ENCODE assay signal across 7 mouse cellular contexts in the genomic region with DNA sequence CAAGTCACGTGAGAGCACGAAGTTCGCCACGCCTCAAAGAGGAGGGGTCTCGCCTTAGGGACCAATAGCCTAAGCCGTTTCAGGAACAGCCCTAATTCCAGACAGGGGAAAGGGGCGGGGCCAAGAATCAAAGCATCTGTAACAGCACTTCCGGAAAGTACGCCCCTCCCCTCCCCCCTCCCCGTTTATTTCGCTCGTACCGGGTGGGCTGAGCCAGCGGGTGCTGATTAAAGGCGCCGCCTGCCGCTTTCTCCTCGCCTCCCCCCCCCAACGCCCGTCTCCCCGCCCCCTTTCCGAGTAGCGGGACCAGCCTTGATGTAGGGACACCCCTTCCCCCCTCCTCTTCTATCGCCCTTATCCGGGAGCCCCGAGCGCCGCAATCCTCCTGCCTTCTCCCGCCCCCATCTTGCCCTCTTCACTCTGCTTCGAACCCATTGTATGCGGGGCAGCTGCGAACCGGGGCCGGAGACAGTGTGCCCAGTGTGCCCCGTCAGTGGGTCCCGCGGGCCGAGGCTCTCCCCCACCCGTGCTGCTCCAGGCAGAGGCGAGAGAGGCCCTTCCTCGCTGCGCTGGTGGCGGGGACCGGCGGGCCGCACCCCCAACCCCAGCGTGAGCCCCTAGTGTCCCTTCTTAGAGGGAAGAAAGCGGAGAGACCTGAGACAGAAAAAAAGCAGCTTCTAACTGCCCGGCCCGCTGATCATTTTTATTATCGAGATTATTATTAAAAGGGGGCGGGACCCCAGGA. TPM values are rescaled to one million over a fixed set of nuclear protein-coding genes. Genes with fewer than 3 reads are reported as not detected.
DNase-seq lines count a peak whose midpoint lies in the region; ATAC-seq lines count a peak whose summit lies in the region.

No protein-coding gene starts in this region.

- H3K4me1 ChIP-seq in embryonic facial prominence, embryonic 11.5 days (ENCODE audit: control insufficient read depth, insufficient read depth, low read length): no peaks in the 10 kb centered on the region; the same call in none of the 2 replicates
- H3K4me1 ChIP-seq in limb, embryonic 10.5 days: peaks cover 40% of the 10 kb centered on the region
- H3K4me1 ChIP-seq in midbrain, embryonic 13.5 days (replicated peaks): peaks cover 15% of the 10 kb centered on the region

- H3K27ac ChIP-seq in embryonic facial prominence, embryonic 11.5 days (replicated peaks; ENCODE audit: low read depth, low read length): peak overlapping the region; percentile 97
- peak overlapping the region; percentile 96 for H3K27ac ChIP-seq in limb, embryonic 10.5 days
- peak overlapping the region; percentile 100 for H3K27ac ChIP-seq in midbrain, embryonic 13.5 days

- ATAC-seq in embryonic facial prominence, embryonic 11.5 days (replicated peaks; ENCODE audit: insufficient number of reproducible peaks, low FRiP score, low TSS enrichment, low read depth): peak; percentile 72
- peak; percentile 42 for ATAC-seq in granulocyte monocyte progenitor cell, adult 5-6 weeks (replicated peaks; ENCODE audit: poor library complexity, severe bottlenecking)
- peak; percentile 79 for ATAC-seq in midbrain, embryonic 13.5 days

- H3K4me3 ChIP-seq in embryonic facial prominence, embryonic 11.5 days (ENCODE audit: low read depth, low read length): peak overlapping the region; percentile 93
- H3K4me3 ChIP-seq in limb, embryonic 10.5 days: peak overlapping the region; percentile 72
- H3K4me3 ChIP-seq in midbrain, embryonic 13.5 days (replicated peaks): peak overlapping the region; percentile 98

- H3K4me2 ChIP-seq in embryonic facial prominence, embryonic 11.5 days (ENCODE audit: low read depth, low read length): peak overlapping the region; percentile 94
- peak overlapping the region; percentile 91 for H3K4me2 ChIP-seq in midbrain, embryonic 13.5 days (replicated peaks)

- under 1% methylated on average over 47 of the region's 52 CpGs for WGBS in embryonic facial prominence, embryonic 11.5 days
- WGBS in limb, embryonic 10.5 days: 1% methylated on average over 52 of the region's 52 CpGs
- WGBS in midbrain, embryonic 13.5 days: under 1% methylated on average over 51 of the region's 52 CpGs

- H3K36me3 ChIP-seq in embryonic facial prominence, embryonic 11.5 days (replicated peaks; ENCODE audit: control insufficient read depth, insufficient read depth, low read depth, low read length): no peaks in the 10 kb centered on the region; the same call in 1 of the 2 replicates
- peaks cover 5% of the 10 kb centered on the region; the same call in 1 of the 2 replicates for H3K36me3 ChIP-seq in limb, embryonic 10.5 days
- H3K36me3 ChIP-seq in midbrain, embryonic 13.5 days: 0 out of 2 replicates have a peak, but pooled peaks cover 2% of the 10 kb centered on the region

- DNase-seq in adrenal gland, postnatal 14 days: peak; percentile 98
- DNase-seq in embryonic facial prominence, embryonic 11.5 days (ENCODE audit: low spot score): peak; percentile 100
- peak; percentile 99 for DNase-seq in kidney, adult 11 months
- DNase-seq in limb, embryonic 10.5 days (ENCODE audit: low spot score): peak; percentile 99
- peak; percentile 83 for DNase-seq in spleen, adult 12 weeks (ENCODE audit: low spot score)

- H3K27me3 ChIP-seq in embryonic facial prominence, embryonic 11.5 days (ENCODE audit: control insufficient read depth, insufficient read depth, low read length): no peaks in the 10 kb centered on the region
- no peaks in the 10 kb centered on the region for H3K27me3 ChIP-seq in limb, embryonic 10.5 days (ENCODE audit: low read depth, poor library complexity, severe bottlenecking)
- no peaks in the 10 kb centered on the region for H3K27me3 ChIP-seq in midbrain, embryonic 13.5 days

- H3K9ac ChIP-seq in embryonic facial prominence, embryonic 11.5 days (replicated peaks; ENCODE audit: low read length): peak overlapping the region; percentile 86
- peak overlapping the region; percentile 100 for H3K9ac ChIP-seq in midbrain, embryonic 13.5 days (replicated peaks)

- no peaks in the 10 kb centered on the region for H3K9me3 ChIP-seq in embryonic facial prominence, embryonic 11.5 days (replicated peaks; ENCODE audit: control insufficient read depth, low read length)
- H3K9me3 ChIP-seq in limb, embryonic 10.5 days (replicated peaks): no peaks in the 10 kb centered on the region
- H3K9me3 ChIP-seq in midbrain, embryonic 13.5 days: no peaks in the 10 kb centered on the region

RNA-seq across cellular contexts. Expression of a gene that starts 1.5 kb away (rescaled TPM):
- total RNA-seq in adrenal gland, postnatal 14 days (2021): 39.3 and 44.9 TPM in 2 replicates
- polyA plus RNA-seq in embryonic facial prominence, embryonic 11.5 days (2014; fragmentation: Nextera tagmentation; extraction: Ambion mirVana): 17.8 and 18.6 TPM in 2 replicates
- total RNA-seq in granulocyte monocyte progenitor cell, adult 5-6 weeks (2014; fragmentation: Nextera tagmentation): 10.9 and 13.9 TPM in 2 replicates
- total RNA-seq in granulocyte monocyte progenitor cell, adult 5-6 weeks (2017): 12.2 and 13.6 TPM in 2 replicates
- polyA plus RNA-seq in limb, embryonic 10.5 days (2016; fragmentation: Nextera tagmentation; extraction: Ambion mirVana): 13.0 and 15.2 TPM in 2 replicates
- 27.7 and 33.0 TPM in 2 replicates for polyA plus RNA-seq in midbrain, embryonic 13.5 days (2015; fragmentation: Nextera tagmentation; extraction: Ambion mirVana)

Comparison
In these comparisons a context has a peak if more than half of its experiments do, and no peak if none do; other contexts are left out.
1. Peak in every context shown above with its lines: DNase-seq, ATAC-seq, H3K4me3 ChIP-seq and H3K27ac ChIP-seq.